Mouse (Mus musculus): ENCODE results near the gene Prkar1b. TPM values are rescaled to one million over a fixed set of nuclear protein-coding genes. Genes with fewer than 3 reads are reported as not detected.

Gene Prkar1b
- polyA plus RNA-seq, 1 experiment from 2014 or later, result 5.3 TPM

- Histone ChIP-seq H3K9ac (ENCODE audit: low read depth, low read length) (no peak overlapping the region), H3K36me3 (ENCODE audit: control insufficient read depth, insufficient read depth, low read length) (no peaks in the 10 kb centered on the region), H3K4me3 (ENCODE audit: low read depth, low read length) (no peak overlapping the region), H3K4me2 (no peak overlapping the region), H3K27ac (ENCODE audit: low read depth, low read length) (no peak overlapping the region), H3K9me3 (ENCODE audit: control insufficient read depth, low read length) (no peaks in the 10 kb centered on the region), H3K27me3 (replicated peaks; ENCODE audit: control insufficient read depth, insufficient read depth, low read length) (no peaks in the 10 kb centered on the region), H3K4me1 (replicated peaks; ENCODE audit: control insufficient read depth, insufficient read depth, low read length) (no peaks in the 10 kb centered on the region)
- ATAC-seq (replicated peaks; ENCODE audit: low FRiP score) (no peak), DNase-seq (ENCODE audit: low spot score) (no peak)
- WGBS, result 81% methylated on average over 8 of the region's 8 CpGs
Measured at GRCm38 (mm10) chr5:139138926-139139472, 10.8 kb downstream of the Prkar1b start.

- no peak for DNase-seq (ENCODE audit: low spot score)
- Histone ChIP-seq H3K9me3 (ENCODE audit: control insufficient read depth, low read length) (no peaks in the 10 kb centered on the region), H3K4me2 (no peak overlapping the region), H3K36me3 (ENCODE audit: control insufficient read depth, insufficient read depth, low read length) (no peaks in the 10 kb centered on the region), H3K9ac (ENCODE audit: low read depth, low read length) (no peak overlapping the region), H3K4me1 (replicated peaks; ENCODE audit: control insufficient read depth, insufficient read depth, low read length) (no peaks in the 10 kb centered on the region), H3K27me3 (replicated peaks; ENCODE audit: control insufficient read depth, insufficient read depth, low read length) (no peaks in the 10 kb centered on the region), H3K27ac (ENCODE audit: low read depth, low read length) (no peak overlapping the region), H3K4me3 (ENCODE audit: low read depth, low read length) (no peak overlapping the region)
- WGBS, result 74% methylated on average over 12 of the region's 12 CpGs
- ATAC-seq (replicated peaks; ENCODE audit: low FRiP score), result no peak
Measured at GRCm38 (mm10) chr5:139138261-139138925, 11.4 kb downstream of the Prkar1b start.

GRCm38 (mm10) chr5:139137176-139137575 lies 12.6 kb downstream of the Prkar1b start:
- Histone ChIP-seq H3K4me3 (ENCODE audit: low read depth, low read length) (no peak overlapping the region), H3K4me2 (no peak overlapping the region), H3K9me3 (ENCODE audit: control insufficient read depth, low read length) (no peaks in the 10 kb centered on the region), H3K36me3 (ENCODE audit: control insufficient read depth, insufficient read depth, low read length) (no peaks in the 10 kb centered on the region), H3K27me3 (replicated peaks; ENCODE audit: control insufficient read depth, insufficient read depth, low read length) (no peaks in the 10 kb centered on the region), H3K27ac (ENCODE audit: low read depth, low read length) (no peak overlapping the region), H3K4me1 (replicated peaks; ENCODE audit: control insufficient read depth, insufficient read depth, low read length) (no peaks in the 10 kb centered on the region), H3K9ac (ENCODE audit: low read depth, low read length) (no peak overlapping the region)
- DNase-seq (ENCODE audit: low spot score) (no peak), ATAC-seq (replicated peaks; ENCODE audit: low FRiP score) (no peak)
- whole genome bisulfite sequencing, result 84% methylated on average over 6 of the region's 6 CpGs

- Histone ChIP-seq H3K4me2 (no peak overlapping the region), H3K9ac (ENCODE audit: low read depth, low read length) (no peak overlapping the region), H3K9me3 (ENCODE audit: control insufficient read depth, low read length) (no peaks in the 10 kb centered on the region), H3K4me1 (replicated peaks; ENCODE audit: control insufficient read depth, insufficient read depth, low read length) (no peaks in the 10 kb centered on the region), H3K27me3 (replicated peaks; ENCODE audit: control insufficient read depth, insufficient read depth, low read length) (no peaks in the 10 kb centered on the region), H3K36me3 (ENCODE audit: control insufficient read depth, insufficient read depth, low read length) (no peaks in the 10 kb centered on the region), H3K4me3 (ENCODE audit: low read depth, low read length) (no peak overlapping the region), H3K27ac (ENCODE audit: low read depth, low read length) (no peak overlapping the region)
- ATAC-seq (replicated peaks; ENCODE audit: low FRiP score) (no peak), DNase-seq (ENCODE audit: low spot score) (no peak)
- 76% methylated on average over 1 of the region's 1 CpGs for WGBS
Measured at GRCm38 (mm10) chr5:139136341-139136740, 13.5 kb downstream of the Prkar1b start.

GRCm38 (mm10) chr5:139134501-139134900 lies 15.3 kb downstream of the Prkar1b start:
- ATAC-seq (replicated peaks; ENCODE audit: low FRiP score) (no peak), DNase-seq (ENCODE audit: low spot score) (no peak)

GRCm38 (mm10) chr5:139130351-139130750 lies 19.4 kb downstream of the Prkar1b start:
- Histone ChIP-seq H3K9me3 (ENCODE audit: control insufficient read depth, low read length) (no peaks in the 10 kb centered on the region), H3K4me1 (replicated peaks; ENCODE audit: control insufficient read depth, insufficient read depth, low read length) (peaks cover 4% of the 10 kb centered on the region; the same call in 1 of the 2 replicates), H3K27ac (ENCODE audit: low read depth, low read length) (no peak overlapping the region), H3K27me3 (replicated peaks; ENCODE audit: control insufficient read depth, insufficient read depth, low read length) (peaks cover 19% of the 10 kb centered on the region), H3K4me2 (no peak overlapping the region), H3K36me3 (ENCODE audit: control insufficient read depth, insufficient read depth, low read length) (no peaks in the 10 kb centered on the region), H3K9ac (ENCODE audit: low read depth, low read length) (no peak overlapping the region), H3K4me3 (ENCODE audit: low read depth, low read length) (no peak overlapping the region)
- WGBS, result 75% methylated on average over 5 of the region's 5 CpGs
- ATAC-seq (replicated peaks; ENCODE audit: low FRiP score) (no peak), DNase-seq (ENCODE audit: low spot score) (no peak)

More at GRCm38 (mm10) chr5:139134501-139134900, 15.3 kb downstream of the Prkar1b start:
- H3K4me1 ChIP-seq (replicated peaks; ENCODE audit: control insufficient read depth, insufficient read depth, low read length), result peaks cover 4% of the 10 kb centered on the region; the same call in 1 of the 2 replicates
- H3K4me3 ChIP-seq (ENCODE audit: low read depth, low read length), result no peak overlapping the region
- H3K9ac ChIP-seq (ENCODE audit: low read depth, low read length), result no peak overlapping the region
- no peak overlapping the region for H3K27ac ChIP-seq (ENCODE audit: low read depth, low read length)
- no peaks in the 10 kb centered on the region for H3K36me3 ChIP-seq (ENCODE audit: control insufficient read depth, insufficient read depth, low read length)
- peaks cover 11% of the 10 kb centered on the region for H3K27me3 ChIP-seq (replicated peaks; ENCODE audit: control insufficient read depth, insufficient read depth, low read length)
- no peak overlapping the region for H3K4me2 ChIP-seq
- H3K9me3 ChIP-seq (ENCODE audit: control insufficient read depth, low read length), result no peaks in the 10 kb centered on the region
- WGBS, result 72% methylated on average over 8 of the region's 8 CpGs

- no peak for ATAC-seq (replicated peaks; ENCODE audit: low FRiP score)
- H3K4me3 ChIP-seq (ENCODE audit: low read depth, low read length), result peak overlapping the region; percentile 55
- no peak overlapping the region for H3K27ac ChIP-seq (ENCODE audit: low read depth, low read length)
- H3K27me3 ChIP-seq (replicated peaks; ENCODE audit: control insufficient read depth, insufficient read depth, low read length), result peaks cover 19% of the 10 kb centered on the region
- peak overlapping the region; percentile 65 for H3K4me2 ChIP-seq
- H3K4me1 ChIP-seq (replicated peaks; ENCODE audit: control insufficient read depth, insufficient read depth, low read length), result peaks cover 4% of the 10 kb centered on the region; the same call in 1 of the 2 replicates
- DNase-seq (ENCODE audit: low spot score), result no peak
- 0 out of 2 replicates have a peak overlapping the region, but pooled peaks have one; percentile 40 for H3K9ac ChIP-seq (ENCODE audit: low read depth, low read length)
- H3K9me3 ChIP-seq (ENCODE audit: control insufficient read depth, low read length), result no peaks in the 10 kb centered on the region
- no peaks in the 10 kb centered on the region for H3K36me3 ChIP-seq (ENCODE audit: control insufficient read depth, insufficient read depth, low read length)
- WGBS, result 5% methylated on average over 55 of the region's 55 CpGs
Measured at GRCm38 (mm10) chr5:139129572-139130151, 20.1 kb downstream of the Prkar1b start.

GRCm38 (mm10) chr5:139129078-139129477 lies 20.7 kb downstream of the Prkar1b start:
- Histone ChIP-seq H3K9ac (ENCODE audit: low read depth, low read length) (no peak overlapping the region), H3K4me1 (replicated peaks; ENCODE audit: control insufficient read depth, insufficient read depth, low read length) (peaks cover 4% of the 10 kb centered on the region; the same call in 1 of the 2 replicates), H3K4me2 (peak overlapping the region; percentile 65), H3K27ac (ENCODE audit: low read depth, low read length) (no peak overlapping the region), H3K4me3 (ENCODE audit: low read depth, low read length) (peak overlapping the region; percentile 55), H3K27me3 (replicated peaks; ENCODE audit: control insufficient read depth, insufficient read depth, low read length) (peaks cover 19% of the 10 kb centered on the region), H3K36me3 (ENCODE audit: control insufficient read depth, insufficient read depth, low read length) (no peaks in the 10 kb centered on the region), H3K9me3 (ENCODE audit: control insufficient read depth, low read length) (no peaks in the 10 kb centered on the region)
- DNase-seq (ENCODE audit: low spot score), result no peak
- 18% methylated on average over 12 of the region's 12 CpGs for WGBS
- no peak for ATAC-seq (replicated peaks; ENCODE audit: low FRiP score)
